Mouse (Mus musculus) erythroid progenitor cell, adult 5-6 weeks (primary cell): ENCODE data around the gene 0610030E20Rik. TPM values are rescaled to one million over a fixed set of nuclear protein-coding genes. Genes with fewer than 3 reads are reported as not detected.
A peak's percentile ranks its signal among the peaks of the same experiment; 100 is the strongest.

Source experiments
- ATAC-seq: replicated peaks from 2 replicates; pipeline ENCODE4 v1.8.0; 2016; ENCODE audit warnings: moderate number of reproducible peaks, mild to moderate bottlenecking, moderate TSS enrichment, inconsistent platforms; ENCODE audit not compliant: poor library complexity, low FRiP score, severe bottlenecking
- total RNA-seq, 2 experiments: library from RNA; stranded (forward) in 1 of 2; stranded (reverse) in 1 of 2; fragments of 150-400 nt in 1 of 2; fragments of 186-747, 209-891 nt in 1 of 2; gene quantifications; 2 replicates each; pipeline versions ENCODE4 v1.2.3 to v1.2.4; 2015 to 2017; ENCODE audit warnings: low replicate concordance in 2 of 2

0610030E20Rik gene
- total RNA-seq, 2 experiments from 2014 or later = 21.6 to 33.1 TPM

GRCm38 (mm10) chr6:72366844-72367443, 19.8 kb downstream of the 0610030E20Rik start, which contains the start of gene Rnf181:
Gene Rnf181 (minus strand): TSS chr6:72366956.
- ATAC-seq = no peak

GRCm38 (mm10) chr6:72367460-72367974, 20.4 kb downstream of the 0610030E20Rik start:
- no peak for ATAC-seq

GRCm38 (mm10) chr6:72369557-72369956, 22.4 kb downstream of the 0610030E20Rik start:
- ATAC-seq = 0 out of 2 replicates have a peak, but pooled peaks have one; percentile 32

GRCm38 (mm10) chr6:72370091-72370490, 23.0 kb downstream of the 0610030E20Rik start:
- no peak for ATAC-seq

- ATAC-seq = no peak
Measured at GRCm38 (mm10) chr6:72371147-72371546, 24.0 kb downstream of the 0610030E20Rik start.

- ATAC-seq = no peak
Measured at GRCm38 (mm10) chr6:72371571-72371970, 24.5 kb downstream of the 0610030E20Rik start.

GRCm38 (mm10) chr6:72373184-72373583, 26.1 kb downstream of the 0610030E20Rik start:
- ATAC-seq = no peak

- ATAC-seq = no peak
Measured at GRCm38 (mm10) chr6:72374206-72374605, 27.1 kb downstream of the 0610030E20Rik start.

- peak; percentile 73 for ATAC-seq
Measured at GRCm38 (mm10) chr6:72374820-72375563, 27.9 kb downstream of the 0610030E20Rik start.

- no peak for ATAC-seq
Measured at GRCm38 (mm10) chr6:72378510-72379234, 31.6 kb downstream of the 0610030E20Rik start.

- ATAC-seq = peak; percentile 45
Measured at GRCm38 (mm10) chr6:72379377-72380130, 32.4 kb downstream of the 0610030E20Rik start.

- ATAC-seq = peak; percentile 80
Measured at GRCm38 (mm10) chr6:72380131-72380770, 33.1 kb downstream of the 0610030E20Rik start, which contains the start of gene Vamp5. Gene Vamp5 (minus strand): TSS chr6:72380468.

- ATAC-seq = no peak
Measured at GRCm38 (mm10) chr6:72382494-72382893, 35.4 kb downstream of the 0610030E20Rik start.

GRCm38 (mm10) chr6:72383142-72383820, 36.2 kb downstream of the 0610030E20Rik start:
- no peak for ATAC-seq

GRCm38 (mm10) chr6:72383952-72384351, 36.8 kb downstream of the 0610030E20Rik start:
- ATAC-seq = peak; percentile 69

- no peak for ATAC-seq
Measured at GRCm38 (mm10) chr6:72385258-72385657, 38.1 kb downstream of the 0610030E20Rik start.

GRCm38 (mm10) chr6:72386561-72386960, 39.4 kb downstream of the 0610030E20Rik start:
- ATAC-seq = no peak

GRCm38 (mm10) chr6:72387816-72388215, 40.7 kb downstream of the 0610030E20Rik start:
- ATAC-seq = no peak
